Mouse (Mus musculus) ES-Bruce4 (cell line): ENCODE results near the gene Pnpla7.

Experiments
- CTCF ChIP-seq: IDR thresholded peaks from one replicate; pipeline ENCODE4 v1.8.1; 2011; ENCODE audit warnings: low read depth, low read length
- POLR2A ChIP-seq: IDR thresholded peaks from one replicate; pipeline ENCODE4 v1.8.1; 2011; ENCODE audit warnings: low read length; ENCODE audit not compliant: insufficient read depth

- no peak for TF ChIP-seq POLR2A
- TF ChIP-seq CTCF: no peak
Observed at GRCm38 (mm10) chr2:25098956-25099355, 123.1 kb downstream of the Pnpla7 start.
